Mouse (Mus musculus) heart, postnatal 25 days (tissue): ENCODE measurements around the gene Grip1. TPM values are rescaled to one million over a fixed set of nuclear protein-coding genes. Genes with fewer than 3 reads are reported as not detected.

Source experiments
- DNase-seq: peaks from one replicate; pipeline ENCODE4 v3.0.0; 2022; ENCODE audit warnings: low spot score
- intact Hi-C: fragments of 180-260 bp; cut with DNase I; formaldehyde crosslinking; loops from one replicate; pipeline ENCODE4 v1.15.1; 2025
- total RNA-seq, 2 experiments: library from RNA; stranded (reverse); gene quantifications; 2 replicates each; pipeline ENCODE4 v1.2.3; 2021

Grip1 gene
- total RNA-seq, 2 experiments from 2014 or later = 0.61 to 0.62 TPM

DNA sequence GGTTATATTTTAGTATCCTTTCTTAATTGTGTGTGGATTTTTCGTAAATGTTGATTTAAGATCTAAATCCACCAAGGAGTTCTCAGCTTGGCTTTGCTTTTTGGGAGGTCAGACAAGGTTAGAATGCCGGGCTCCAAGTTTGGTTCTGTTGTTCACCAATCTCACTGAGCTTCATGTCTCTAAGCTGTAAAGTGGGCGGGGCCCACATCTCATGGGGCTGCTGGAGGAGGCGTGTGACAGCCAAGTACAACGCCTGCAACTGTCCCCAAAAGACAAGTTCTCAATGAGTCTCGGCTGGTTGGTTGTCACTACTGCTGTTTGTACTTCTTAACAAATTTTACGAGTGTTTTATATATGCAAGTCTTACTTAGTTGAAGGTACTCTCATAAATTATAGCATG lies 272.3 kb downstream of the Grip1 start:
- DNase-seq = no peak
- intact Hi-C loops = no loop called here

DNA sequence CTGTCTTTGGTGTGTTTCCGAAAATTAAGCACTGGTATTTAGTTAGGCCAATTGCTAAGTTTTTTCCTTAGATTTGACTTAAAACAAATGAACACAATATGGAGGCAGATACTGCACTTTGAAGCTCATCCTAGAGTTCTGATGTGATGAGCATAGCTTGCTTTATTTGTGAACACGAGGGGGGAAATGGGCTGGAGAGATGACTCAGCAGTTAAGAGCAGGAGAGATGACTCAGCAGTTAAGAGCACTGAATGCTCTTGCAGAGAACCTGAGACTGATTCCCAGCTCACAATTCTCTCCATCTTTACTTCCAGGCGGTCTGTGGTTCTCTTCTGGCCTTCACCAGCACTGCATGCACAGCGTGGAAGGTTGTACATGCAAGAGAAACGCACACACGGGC lies 273.3 kb downstream of the Grip1 start:
- no peak for DNase-seq
- intact Hi-C loops = no loop called here

- DNase-seq = no peak
- intact Hi-C loops = no loop called here
Observed at GRCm38 (mm10) chr10:119730206-119730605, 276.6 kb downstream of the Grip1 start.

- no peak for DNase-seq
- intact Hi-C loops = no loop called here
Observed at GRCm38 (mm10) chr10:119735011-119735992, 281.7 kb downstream of the Grip1 start.

- no peak for DNase-seq
- intact Hi-C loops = no loop called here
Observed at GRCm38 (mm10) chr10:119739466-119739865, 285.8 kb downstream of the Grip1 start.

DNA sequence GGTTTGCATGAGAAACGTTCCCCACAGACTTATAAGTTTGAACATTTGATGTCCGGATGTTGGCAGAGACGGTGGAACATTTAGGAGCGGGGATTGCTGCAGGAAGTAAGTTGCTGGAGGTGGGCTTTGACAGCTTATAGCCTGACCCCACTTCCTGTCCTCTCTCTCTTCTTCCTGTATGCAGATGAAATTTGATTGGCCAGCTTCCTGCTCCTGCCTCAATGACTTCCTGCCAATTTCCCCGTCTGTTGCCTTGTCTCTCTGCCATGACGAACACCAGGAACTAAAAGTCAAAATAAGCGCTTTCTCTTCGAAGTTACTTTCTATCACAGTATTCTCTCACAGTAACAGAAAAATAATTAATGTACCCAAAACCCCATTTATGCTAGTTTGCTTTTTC lies 289.1 kb downstream of the Grip1 start:
- no peak for DNase-seq
- intact Hi-C loops = no loop called here

GRCm38 (mm10) chr10:119752361-119752798 lies 298.8 kb downstream of the Grip1 start:
- no peak for DNase-seq
- intact Hi-C loops = no loop called here

DNA sequence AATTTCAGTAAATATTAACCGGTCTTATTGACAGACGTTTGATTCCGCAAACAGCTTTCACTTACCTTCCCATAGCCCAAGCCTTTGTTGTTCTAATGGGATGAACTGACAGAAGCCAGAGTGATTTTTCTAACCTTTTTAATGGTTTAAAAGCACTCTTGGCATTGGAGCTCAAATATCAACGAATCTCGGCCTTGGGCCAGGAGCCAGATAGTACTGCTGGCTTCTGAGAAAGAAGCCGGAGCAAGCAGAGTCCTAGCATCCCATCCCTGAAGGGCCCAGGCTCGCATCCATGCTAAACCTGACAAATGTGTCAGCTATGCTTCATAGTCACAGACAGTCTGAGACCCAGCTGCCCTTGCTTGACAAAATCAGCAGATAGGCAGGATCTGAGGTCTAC lies 302.6 kb downstream of the Grip1 start:
- intact Hi-C loops = no loop called here
- no peak for DNase-seq

DNA sequence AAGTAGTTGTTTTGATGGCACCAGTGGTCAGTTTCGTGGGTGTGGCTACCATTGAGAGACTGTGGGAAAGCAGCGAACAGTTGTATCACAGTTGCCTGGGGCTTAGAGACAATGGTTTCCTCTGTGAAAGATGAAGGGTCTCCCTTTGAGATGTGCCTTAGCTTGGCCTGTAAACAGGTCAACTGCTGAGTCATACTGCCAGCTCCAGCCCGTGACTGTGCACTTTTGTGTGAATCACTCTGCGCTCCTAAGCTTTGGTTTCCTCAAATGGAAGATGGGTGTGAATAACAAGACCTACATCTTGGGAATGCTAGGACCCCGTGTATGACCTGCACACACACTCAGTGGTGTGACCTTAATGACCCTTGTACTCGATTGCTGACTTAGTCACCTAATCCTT lies 303.6 kb downstream of the Grip1 start:
- no peak for DNase-seq
- intact Hi-C loops = no loop called here

- intact Hi-C loops = no loop called here
- DNase-seq = no peak
Observed at GRCm38 (mm10) chr10:119761451-119762367, 308.1 kb downstream of the Grip1 start.

DNA sequence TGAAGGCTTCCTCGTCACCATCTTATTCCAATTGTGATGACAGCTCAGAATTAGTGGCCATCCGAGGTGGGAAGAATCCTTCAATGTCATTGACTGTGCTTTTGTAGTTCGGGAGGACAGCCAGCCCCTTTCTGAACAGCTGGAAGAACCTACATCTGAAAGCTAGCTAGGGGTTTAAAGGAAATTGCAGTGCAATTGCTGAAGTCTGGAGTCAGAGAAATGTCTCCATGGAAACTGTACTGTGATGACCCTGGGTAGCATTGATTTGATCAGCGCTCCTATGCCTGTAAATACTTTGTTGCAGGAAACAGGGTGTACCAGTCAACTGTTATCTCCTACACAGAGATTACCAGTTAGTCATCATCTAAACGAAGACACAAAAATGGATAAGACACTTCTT lies 325.2 kb downstream of the Grip1 start:
- intact Hi-C loops = no loop called here
- no peak for DNase-seq

DNA sequence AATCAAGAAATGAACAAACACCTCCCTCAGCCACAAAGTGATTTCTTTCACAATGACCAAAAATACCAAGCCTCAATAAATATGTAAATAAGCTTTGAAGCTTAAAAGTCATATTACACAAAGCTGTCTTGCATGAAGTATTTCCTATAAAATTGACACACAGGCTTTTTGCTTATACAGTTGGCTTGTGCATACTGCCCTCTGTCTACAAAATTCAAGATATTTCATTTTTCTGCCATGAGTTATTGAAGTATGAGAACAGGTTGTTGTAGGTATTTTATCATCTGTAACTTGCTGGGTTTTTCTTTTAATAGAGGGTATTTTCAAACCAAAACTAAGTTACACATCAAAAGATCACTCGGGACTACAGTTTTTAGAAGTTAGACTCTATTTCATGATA lies 326.0 kb downstream of the Grip1 start:
- no peak for DNase-seq
- intact Hi-C loops = loop anchor here (10.0 kb wide), 1 partner anchor 135 kb away; no protein-coding TSS in a partner anchor

DNA sequence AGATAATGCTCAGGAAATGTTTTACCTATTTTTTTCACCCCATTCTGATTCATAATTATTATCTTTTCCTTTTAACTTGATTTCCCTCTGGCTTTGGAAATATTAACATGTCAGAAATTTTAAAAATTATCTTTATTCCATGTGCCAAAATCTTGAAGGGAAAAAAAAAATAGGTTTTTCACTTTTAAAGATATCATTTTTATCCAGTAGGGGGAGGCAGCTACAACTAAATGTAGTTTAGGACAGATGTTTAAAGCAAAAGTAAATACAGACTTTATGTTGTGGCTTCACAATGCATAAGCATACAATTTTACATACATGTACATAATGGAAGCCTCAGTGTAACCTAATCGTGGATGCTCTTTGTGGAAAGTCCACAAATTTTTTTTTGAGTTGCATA lies 336.9 kb downstream of the Grip1 start:
- intact Hi-C loops = no loop called here
- DNase-seq = no peak

DNA sequence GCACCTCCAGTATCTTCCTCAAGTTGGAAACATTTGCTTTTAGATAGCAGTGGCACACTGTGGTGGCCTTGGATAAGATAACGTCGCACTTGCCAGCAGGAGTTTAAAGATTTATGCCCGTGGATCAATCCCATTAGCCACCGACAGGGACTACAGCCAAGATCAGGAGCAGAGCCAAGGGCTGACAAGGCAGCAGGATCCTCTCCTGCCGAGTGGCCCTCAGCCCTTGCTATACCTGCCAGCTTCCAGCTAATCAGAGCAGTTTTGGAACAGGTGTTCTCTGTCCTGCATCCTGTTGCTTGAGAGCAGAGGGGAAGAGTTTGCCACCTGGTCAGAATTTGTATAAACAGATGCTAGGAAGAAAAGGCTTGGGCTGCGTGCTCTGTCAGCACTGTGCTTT lies 348.8 kb downstream of the Grip1 start:
- no peak for DNase-seq
- intact Hi-C loops = loop anchor here (2.0 to 5.0 kb wide), 2 partner anchors 260 to 322 kb away; no protein-coding TSS in a partner anchor

GRCm38 (mm10) chr10:119803633-119804422 lies 350.2 kb downstream of the Grip1 start:
- no peak for DNase-seq
- intact Hi-C loops = loop anchor here (2.0 to 5.0 kb wide), 2 partner anchors 258 to 321 kb away; no protein-coding TSS in a partner anchor

- DNase-seq = no peak
- intact Hi-C loops = loop anchor here (5.0 kb wide), 1 partner anchor 258 kb away; no protein-coding TSS in a partner anchor
Observed at GRCm38 (mm10) chr10:119804423-119804814, 350.8 kb downstream of the Grip1 start.

DNA sequence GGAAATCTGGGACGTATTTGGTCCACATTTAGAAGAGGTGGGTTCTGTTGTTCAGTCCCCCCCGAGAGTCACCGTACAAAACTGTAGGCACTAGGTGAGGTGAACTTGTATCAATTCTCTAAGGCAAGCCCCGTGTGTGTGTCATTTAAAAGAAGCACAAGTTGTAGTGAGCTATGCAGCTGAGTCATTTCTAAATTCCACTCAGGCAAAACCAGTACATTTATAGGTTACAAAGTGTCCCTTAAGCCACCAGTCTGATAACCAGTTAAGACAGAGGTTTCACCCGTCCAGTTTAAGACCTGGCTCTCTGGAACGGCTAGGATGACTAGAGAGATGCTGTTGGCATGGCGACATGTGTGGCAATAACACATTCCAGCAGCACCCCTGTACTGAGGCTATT lies 351.5 kb downstream of the Grip1 start:
- DNase-seq = no peak
- intact Hi-C loops = no loop called here

- intact Hi-C loops = no loop called here
- no peak for DNase-seq
Observed at GRCm38 (mm10) chr10:119806151-119806550, 352.5 kb downstream of the Grip1 start.

- DNase-seq = no peak
- intact Hi-C loops = no loop called here
Observed at GRCm38 (mm10) chr10:119808384-119808783, 354.8 kb downstream of the Grip1 start.

- DNase-seq = no peak
- intact Hi-C loops = no loop called here
Observed at GRCm38 (mm10) chr10:119814087-119814486, 360.5 kb downstream of the Grip1 start.
